ENCODE assay signal across 8 mouse cellular contexts in the genomic region with DNA sequence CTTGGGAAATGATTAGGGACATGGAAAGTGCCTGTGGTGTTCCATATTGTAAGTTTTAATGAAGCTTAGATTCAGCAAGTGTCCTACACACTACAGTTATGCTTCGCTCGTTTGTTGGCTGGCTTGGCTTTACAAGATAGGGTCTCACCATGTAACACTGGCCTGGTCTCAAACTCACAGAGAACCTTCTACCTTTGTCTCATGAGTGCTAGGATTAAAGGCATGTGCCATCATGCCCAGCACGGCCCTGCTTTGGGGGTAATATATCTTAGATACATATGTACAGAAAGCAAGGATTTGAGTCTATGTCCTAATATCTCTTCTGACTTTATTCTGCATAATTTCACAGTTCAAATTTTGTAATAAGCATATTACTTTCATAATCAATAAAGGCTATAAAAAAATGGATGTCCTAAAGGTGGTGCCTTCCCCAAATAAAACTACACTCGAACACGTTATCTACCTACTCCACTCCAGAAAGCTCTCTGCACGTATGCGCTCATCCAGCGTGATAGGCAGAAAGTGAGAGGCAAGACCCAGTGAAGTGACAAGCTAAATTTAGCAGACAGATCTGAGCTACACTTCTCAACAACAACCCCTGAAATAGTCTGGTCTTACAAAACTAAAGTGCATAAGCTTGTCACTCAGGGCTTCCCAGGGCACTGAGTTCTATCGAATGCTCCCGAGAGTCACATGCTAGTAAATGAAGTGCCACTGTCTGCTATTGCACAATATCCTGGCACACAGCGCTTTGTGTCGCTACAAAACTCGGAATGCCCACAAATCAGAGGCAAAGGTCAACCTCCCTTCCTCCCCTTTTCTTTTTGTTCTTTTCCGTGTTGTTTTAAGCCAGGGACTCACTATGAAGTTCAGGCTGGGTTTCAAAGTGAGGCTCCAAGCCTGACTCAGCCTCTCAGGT.
A peak's percentile ranks its signal among the peaks of the same experiment; 100 is the strongest.
DNase-seq lines count a peak whose midpoint lies in the region; ATAC-seq and TF ChIP-seq lines count a peak whose summit lies in the region.

No protein-coding gene starts in this region.

- H3K4me3 ChIP-seq in kidney, adult 2 months (ENCODE audit: insufficient read depth, low read depth, low read length): no peak overlapping the region

- WGBS in kidney, adult 2 months: 39% methylated on average over 14 of the region's 14 CpGs

- no peaks in the 10 kb centered on the region for H3K27me3 ChIP-seq in kidney, adult 2 months (replicated peaks; ENCODE audit: control insufficient read depth, insufficient read depth, low read length)

- ATAC-seq in cerebellum, adult (ENCODE audit: insufficient number of reproducible peaks, low FRiP score, low TSS enrichment): no peak

- peak; percentile 43 to 65 for DNase-seq in spleen, postnatal 36 days (ENCODE audit: low spot score in 2 of 2)
- no peak for DNase-seq in spleen, postnatal 14 days (ENCODE audit: low spot score in 2 of 2)
- DNase-seq in gastrocnemius, adult 8-10 months (ENCODE audit: low spot score in 2 of 2): peak; percentile 39 to 57
- peak; percentile 92 for DNase-seq in kidney, adult 2 months
- DNase-seq in lung, postnatal 25 days (ENCODE audit: low spot score): peak; percentile 89
- no peak for DNase-seq in MN1 (ENCODE audit: low spot score)
- DNase-seq in cerebellum, postnatal 36 days: no peak

- no peaks in the 10 kb centered on the region for H3K36me3 ChIP-seq in kidney, adult 2 months (ENCODE audit: control insufficient read depth, insufficient read depth, low read length)

- H3K4me1 ChIP-seq in kidney, adult 2 months (ENCODE audit: control insufficient read depth, insufficient read depth, low read length): peaks cover 40% of the 10 kb centered on the region

- peak overlapping the region; percentile 98 for H3K27ac ChIP-seq in kidney, adult 2 months (ENCODE audit: insufficient read depth, low read depth, low read length)

- TF ChIP-seq CTCF in kidney, adult 2 months (conservative IDR thresholded peaks at IDR 0.05; ENCODE audit: insufficient read depth, insufficient read length, low read depth, low read length): no peak

- TF ChIP-seq POLR2A in kidney, adult 2 months (IDR thresholded peaks at IDR 0.05; ENCODE audit: low read depth, low read length): no peak

Comparison
In these comparisons a context has a peak if more than half of its experiments do, and no peak if none do; other contexts are left out.
1. DNase-seq: peak in spleen, postnatal 36 days (2 of 2), gastrocnemius, adult 8-10 months (2 of 2), kidney, adult 2 months (single experiment) and lung, postnatal 25 days (single experiment); none in spleen, postnatal 14 days (0 of 2), MN1 (single experiment) and cerebellum, postnatal 36 days (0 of 2).